Mouse (Mus musculus): ENCODE data around the gene Tbc1d2.
"Not testable (repeated sequence)": the region's sequence is repeated elsewhere in the genome, so short reads cannot be mapped to it uniquely, and the experiment has no call there.

Gene Tbc1d2

DNA sequence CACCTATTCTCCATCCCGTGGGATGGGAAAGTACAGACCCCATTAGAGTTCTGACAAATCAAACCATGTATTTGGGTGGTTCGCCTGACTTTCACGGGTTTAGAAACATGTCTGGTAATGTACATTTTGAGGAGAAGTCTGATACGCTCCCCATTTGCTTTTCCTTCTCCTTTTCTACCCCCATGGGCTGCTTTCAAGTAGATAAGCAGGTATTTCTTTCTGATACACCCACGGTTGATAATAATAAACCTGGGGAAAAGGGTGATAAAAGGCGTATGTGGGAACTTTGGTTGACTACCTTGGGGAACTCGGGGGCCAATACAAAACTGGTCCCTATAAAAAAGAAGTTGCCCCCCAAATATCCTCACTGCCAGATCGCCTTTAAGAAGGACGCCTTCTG is 68.0 kb downstream of the Tbc1d2 start:
- in situ Hi-C loops (cut with MboI, MseI) = not testable (repeated sequence)

DNA sequence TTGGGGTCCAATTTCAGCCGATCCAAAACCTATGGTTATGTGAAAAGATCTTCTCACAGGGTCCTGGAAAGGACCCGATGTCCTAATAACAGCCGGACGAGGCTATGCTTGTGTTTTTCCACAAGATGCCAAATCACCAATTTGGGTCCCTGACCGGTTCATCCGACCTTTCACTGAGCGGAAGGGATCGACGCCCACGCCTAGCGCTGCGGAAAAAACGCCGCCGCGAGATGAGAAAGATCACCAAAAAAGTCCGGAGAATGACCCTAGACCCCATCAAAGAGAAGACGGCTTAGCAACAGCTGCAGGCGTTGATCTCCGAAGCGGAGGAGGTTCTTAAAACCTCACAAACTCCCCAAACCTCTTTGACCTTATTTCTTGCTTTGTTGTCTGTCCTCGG is 68.4 kb downstream of the Tbc1d2 start:
- in situ Hi-C loops (cut with MboI, MseI) = not testable (repeated sequence)

DNA sequence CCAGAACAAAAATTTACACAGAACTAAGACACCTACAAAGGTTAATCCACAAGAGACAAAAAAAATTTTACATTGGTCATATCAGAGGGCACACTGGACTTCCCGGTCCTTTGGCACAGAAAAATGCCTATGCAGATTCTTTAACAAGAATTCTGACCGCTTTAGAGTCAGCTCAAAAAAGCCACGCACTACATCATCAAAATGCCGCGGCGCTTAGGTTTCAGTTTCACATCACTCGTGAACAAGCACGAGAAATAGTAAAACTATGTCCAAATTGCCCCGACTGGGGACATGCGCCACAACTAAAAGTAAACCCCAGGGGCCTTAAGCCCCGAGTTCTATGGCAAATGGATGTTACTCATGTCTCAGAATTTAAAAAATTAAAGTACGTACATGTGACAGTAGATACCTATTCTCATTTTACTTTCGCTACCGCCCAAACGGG is 69.2 kb downstream of the Tbc1d2 start:
- in situ Hi-C loops (cut with MboI, MseI) = not testable (repeated sequence)

DNA sequence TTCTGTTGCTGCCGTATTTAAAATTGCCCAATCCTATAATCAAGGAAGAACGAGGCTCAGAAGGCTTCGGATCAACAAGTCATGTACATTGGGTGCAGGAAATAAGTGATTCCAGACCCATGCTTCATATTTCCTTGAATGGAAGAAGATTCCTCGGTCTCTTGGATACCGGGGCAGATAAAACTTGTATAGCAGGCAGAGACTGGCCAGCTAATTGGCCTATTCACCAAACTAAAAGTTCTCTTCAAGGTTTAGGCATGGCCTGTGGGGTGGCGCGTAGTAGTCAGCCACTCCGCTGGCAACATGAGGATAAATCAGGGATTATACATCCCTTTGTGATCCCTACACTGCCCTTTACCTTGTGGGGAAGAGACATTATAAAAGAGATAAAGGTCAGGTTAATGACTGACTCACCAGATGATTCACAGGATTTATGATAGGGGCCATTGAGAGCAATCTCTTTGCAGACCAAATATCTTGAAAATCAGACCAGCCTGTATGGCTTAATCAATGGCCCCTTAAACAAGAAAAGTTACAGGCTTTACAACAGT is 71.1 kb downstream of the Tbc1d2 start:
- in situ Hi-C loops (cut with MboI, MseI) = not testable (repeated sequence)

DNA sequence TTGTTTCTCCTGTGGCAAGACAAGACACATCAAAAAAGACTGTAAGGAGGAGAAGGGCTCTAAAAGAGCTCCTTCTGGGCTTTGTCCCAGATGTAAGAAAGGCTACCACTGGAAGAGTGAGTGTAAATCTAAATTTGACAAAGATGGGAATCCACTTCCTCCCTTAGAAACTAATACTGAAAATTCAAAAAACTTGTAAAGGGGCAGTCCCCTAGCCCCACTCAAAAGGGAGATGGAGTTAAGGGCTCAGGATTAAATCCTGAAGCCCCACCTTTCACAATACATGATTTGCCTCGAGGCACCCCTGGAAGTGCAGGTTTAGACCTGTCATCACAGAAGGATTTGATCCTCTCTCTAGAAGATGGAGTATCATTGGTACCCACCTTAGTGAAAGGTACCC is 71.8 kb downstream of the Tbc1d2 start:
- in situ Hi-C loops (cut with MboI, MseI) = no loop called here

DNA sequence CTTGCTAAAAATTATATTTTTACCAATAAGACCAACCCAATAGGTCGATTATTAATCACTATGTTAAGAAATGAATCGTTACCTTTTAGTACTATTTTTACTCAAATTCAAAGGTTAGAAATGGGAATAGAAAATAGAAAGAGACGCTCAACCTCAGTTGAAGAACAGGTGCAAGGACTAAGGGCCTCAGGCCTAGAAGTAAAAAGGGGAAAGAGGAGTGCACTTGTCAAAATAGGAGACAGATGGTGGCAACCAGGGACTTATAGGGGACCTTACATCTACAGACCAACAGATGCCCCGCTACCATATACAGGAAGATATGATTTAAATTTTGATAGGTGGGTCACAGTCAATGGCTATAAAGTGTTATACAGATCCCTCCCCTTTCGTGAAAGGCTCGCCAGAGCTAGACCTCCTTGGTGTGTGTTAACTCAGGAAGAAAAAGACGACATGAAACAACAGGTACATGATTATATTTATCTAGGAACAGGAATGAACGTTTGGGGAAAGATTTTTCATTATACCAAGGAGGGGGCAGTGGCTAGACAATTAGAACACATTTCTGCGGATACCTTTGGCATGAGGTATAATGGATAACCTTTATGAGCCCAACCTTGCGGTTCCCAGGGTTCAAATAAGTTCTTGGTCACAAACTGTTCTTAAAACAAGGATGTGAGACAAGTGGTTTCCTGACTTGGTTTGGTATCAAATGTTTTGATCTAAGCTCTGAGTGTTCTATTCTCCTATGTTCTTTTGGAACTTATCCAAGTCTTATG is 74.3 kb downstream of the Tbc1d2 start:
- in situ Hi-C loops (cut with MboI, MseI) = not testable (repeated sequence)

DNA sequence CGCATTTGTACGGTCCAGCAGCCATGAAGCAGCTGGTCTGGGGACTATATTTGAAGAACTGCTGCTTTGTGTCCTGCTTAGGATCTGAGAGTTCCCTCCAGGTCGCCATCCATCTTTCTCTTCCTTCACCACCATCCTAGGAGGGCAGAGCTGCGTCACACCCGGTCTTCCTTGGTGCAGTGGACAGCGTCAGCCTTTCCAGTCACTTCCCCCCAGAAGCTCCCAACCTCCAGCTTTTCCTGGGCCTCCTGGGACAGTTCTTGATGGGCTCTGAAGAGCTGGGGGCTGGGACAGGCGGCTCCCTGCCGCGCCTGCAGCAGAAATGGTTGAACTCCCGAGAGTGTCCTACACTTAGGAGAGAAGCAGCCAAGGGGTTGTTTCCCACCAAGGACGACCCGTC is 75.2 kb downstream of the Tbc1d2 start:
- in situ Hi-C loops (cut with MboI, MseI) = no loop called here

DNA sequence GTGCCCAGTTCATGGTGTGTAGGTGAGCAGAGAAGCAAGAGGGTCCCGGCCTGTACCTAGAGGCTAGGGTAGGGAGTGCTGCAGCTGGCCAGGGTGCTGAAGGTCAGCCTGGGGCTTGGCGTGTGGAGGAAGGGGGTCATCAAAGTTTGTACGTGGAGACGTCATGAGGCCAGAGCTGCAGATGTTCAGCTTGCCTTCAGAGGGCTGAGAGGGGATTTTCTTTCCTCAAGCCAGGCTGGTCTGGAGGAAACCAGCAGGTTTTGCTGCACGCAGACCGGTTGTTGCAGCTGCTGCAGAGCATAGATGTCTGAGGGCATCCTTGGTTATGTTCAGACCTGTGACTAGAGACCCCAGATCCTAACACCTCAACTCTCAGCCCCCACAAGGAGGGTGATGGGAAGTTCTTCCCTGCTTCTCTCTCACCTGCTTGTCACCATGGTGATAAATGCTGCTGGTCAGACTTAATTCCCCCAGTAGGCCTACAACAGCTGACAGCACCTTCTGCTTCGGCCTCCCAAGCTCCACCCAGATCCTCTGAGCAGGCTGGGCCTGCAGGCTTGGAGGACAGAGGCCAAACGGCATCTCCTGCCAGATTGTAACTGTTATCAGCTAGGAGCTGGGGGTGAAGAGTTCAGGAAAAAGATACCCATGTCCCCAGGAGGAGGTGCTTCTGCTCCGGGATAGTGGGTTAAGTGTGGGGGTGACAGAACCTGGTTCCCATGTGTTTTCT is 75.8 kb downstream of the Tbc1d2 start:
- in situ Hi-C loops (cut with MboI, MseI) = no loop called here

DNA sequence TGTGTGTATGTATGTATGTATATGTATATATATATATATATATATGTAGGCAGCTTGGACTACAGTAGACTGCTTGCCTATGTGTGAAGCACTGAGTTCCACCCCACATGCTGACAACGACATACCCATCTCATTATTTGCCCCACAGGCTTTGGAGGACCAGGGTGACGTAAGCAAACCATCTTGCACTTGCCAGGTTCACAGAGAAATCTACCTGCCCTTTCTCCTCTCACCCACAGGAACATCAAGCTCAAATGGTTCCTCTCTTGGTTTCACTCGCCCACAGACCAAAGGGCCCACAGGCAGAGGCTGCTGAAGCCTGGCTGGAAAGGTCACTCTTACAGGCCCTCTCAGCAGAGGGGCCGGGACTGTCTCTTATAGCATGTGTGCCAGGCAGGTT is 77.4 kb downstream of the Tbc1d2 start:
- in situ Hi-C loops (cut with MboI, MseI) = no loop called here

DNA sequence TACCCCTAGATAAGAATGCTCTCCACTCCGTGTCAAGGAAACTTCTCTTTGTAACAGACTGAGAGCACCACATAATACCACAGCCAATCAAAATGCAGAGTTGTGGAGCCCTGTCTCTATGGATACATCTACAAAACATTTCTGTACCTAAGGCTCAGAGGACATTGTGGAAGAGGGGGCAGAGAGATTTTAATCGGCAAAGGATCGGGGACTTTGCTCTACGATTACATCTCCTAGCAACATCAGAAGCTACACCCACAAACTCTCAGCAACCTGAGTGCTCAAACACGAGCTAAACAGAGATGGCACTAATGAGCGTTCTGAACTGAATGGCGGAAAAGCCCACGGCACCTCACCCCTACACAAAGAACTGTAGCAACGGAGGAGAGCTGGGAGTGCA is 78.3 kb downstream of the Tbc1d2 start:
- in situ Hi-C loops (cut with MboI, MseI) = no loop called here

DNA sequence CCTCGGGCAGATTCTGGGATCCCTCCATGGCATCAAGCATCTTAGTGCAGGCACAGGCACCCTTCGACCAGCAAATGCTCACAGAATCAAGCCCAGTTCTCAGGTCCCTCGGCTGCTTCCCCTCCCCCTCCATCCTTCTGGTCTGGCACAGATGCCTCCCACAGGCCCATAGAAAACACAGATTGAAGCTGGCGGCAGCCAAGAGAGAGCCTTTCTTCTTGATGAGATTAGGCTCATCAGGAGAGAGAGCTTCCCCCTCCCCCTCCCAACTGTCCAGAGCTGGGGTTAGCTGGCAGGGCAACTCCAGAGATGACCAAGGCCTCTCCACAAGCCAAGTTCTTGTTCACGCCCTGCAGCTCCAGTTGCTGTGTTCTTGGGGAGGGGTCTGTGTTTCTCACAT is 80.3 kb downstream of the Tbc1d2 start:
- in situ Hi-C loops (cut with MboI, MseI) = loop anchor here (10.0 kb wide), 1 partner anchor 1465 kb away; the partner anchor contains the start of gene Tomm5

DNA sequence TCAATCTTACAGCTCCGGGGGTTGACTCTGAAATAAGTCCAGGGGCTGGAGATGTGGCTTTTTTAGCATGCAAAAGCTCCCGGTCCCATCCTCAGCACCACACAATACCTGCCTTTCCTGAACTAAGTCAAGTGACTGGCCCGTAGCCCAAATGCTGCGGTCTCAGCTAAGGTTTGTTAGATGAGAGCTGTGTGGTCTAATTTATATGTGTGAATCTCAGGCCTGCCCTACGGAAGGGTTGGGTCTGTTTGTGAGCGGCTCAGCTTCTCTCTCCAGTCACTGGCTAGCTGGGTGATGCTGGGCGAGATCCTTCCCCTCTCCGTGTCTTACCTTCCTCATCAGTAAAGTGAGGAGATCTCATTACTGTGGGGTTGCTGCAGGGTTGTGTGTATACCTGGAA is 81.8 kb downstream of the Tbc1d2 start:
- in situ Hi-C loops (cut with MboI, MseI) = loop anchor here (10.0 kb wide), 1 partner anchor 1463 kb away; the partner anchor contains the start of gene Tomm5

DNA sequence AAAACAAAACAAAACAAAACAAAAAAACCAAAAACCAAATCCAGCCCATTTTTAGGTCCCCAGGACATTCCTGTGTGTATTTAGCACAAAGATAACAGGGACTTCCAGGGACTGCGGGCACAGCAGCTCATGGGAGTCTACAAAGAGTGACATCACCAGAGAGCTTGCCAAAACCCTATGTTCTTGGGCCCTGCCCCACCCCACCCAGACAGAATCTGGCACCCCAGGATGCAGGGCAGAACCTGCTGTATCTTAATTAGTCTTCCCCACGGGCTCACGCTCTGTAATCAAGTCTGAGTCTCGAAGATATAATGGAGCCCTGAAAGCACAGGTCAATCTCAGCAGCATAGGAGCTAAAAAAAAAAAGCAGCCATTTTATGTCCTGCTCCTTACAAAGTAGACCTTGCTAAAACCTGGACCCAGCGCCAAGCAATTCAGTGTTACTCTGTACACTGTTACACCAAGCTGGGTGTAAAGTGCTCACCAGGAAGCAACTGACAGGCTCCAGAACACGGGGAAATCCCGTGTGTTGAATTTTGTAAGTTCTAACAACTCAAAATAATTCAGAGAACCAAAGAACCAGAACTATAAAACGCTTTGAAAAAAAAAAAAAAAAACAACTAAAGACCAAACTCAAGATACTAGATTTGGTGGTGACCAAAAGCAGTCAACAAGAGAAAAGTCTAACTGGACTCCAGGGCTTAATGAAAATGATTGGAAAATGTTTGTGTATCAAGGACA is 82.9 kb downstream of the Tbc1d2 start:
- in situ Hi-C loops (cut with MboI, MseI) = loop anchor here (10.0 kb wide), 1 partner anchor 1462 kb away; the partner anchor contains the start of gene Tomm5

DNA sequence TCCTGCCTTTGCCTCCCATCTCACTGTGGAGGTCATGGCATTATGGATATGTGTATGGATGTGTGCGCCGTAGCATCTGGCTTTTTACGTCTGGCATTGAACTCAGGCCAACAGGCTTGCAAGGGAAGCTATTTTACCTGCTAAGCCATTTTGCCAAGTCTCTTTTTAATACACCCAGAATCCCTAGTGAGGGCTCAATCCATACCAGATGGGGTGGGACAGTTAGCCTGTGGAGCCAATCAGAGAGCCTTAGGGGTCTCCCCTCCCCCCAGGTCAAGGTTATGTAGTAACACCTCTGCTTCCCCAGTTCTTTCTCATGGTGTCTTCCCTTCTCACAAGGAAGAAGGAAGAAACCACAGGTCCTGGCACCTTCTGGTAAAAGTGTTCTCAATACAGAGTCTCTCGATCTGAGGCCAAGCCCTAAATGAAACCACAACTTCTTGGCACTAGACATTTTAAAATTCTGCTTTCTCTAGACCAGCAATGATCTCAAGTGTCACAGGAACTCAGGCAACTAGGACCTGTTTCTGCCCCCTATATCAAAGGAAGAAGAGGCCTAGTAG is 84.5 kb downstream of the Tbc1d2 start:
- in situ Hi-C loops (cut with MboI, MseI) = loop anchor here (10.0 kb wide), 1 partner anchor 1461 kb away; the partner anchor contains the start of gene Tomm5

DNA sequence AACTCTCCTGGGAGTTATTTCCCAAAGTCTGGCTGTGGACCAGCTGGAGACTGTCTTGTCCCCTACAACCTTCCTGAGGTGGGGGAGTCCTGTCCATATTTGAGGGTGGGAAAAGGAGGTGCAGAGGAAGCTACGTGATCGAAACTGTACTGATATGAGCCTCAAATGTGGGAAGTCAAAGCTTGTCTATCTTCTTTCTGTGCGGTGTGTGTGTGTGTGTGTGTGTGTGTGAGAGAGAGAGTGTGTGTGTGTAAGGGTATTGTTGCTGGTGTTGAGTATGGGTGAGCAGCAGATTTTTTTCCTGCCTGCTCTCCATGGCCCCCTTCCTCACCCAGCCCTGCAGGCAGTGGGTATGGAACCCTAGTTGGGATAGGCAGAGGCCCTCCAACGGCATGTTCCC is 85.8 kb downstream of the Tbc1d2 start:
- in situ Hi-C loops (cut with MboI, MseI) = loop anchor here (10.0 kb wide), 1 partner anchor 1459 kb away; the partner anchor contains the start of gene Tomm5

DNA sequence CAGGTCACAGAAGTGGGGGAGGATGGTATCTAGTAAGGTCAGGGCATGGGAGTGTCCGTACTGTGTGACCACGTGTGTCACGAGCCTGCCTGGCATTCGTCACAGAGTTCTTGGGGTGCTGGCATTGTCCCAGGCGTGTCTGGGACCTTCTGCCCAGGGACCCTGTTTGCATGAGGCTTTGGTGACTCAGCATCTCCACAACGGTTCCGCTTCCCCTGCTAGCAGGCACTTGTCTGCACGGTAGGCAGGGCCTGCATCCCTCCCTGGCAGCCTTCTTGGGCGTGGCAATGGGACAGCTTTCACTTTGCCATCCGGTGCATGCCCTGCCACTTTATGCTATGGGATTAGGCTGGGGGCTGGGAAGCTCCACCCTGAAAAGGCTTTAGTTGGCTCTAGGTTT is 86.2 kb downstream of the Tbc1d2 start:
- in situ Hi-C loops (cut with MboI, MseI) = loop anchor here (10.0 kb wide), 1 partner anchor 1459 kb away; the partner anchor contains the start of gene Tomm5

DNA sequence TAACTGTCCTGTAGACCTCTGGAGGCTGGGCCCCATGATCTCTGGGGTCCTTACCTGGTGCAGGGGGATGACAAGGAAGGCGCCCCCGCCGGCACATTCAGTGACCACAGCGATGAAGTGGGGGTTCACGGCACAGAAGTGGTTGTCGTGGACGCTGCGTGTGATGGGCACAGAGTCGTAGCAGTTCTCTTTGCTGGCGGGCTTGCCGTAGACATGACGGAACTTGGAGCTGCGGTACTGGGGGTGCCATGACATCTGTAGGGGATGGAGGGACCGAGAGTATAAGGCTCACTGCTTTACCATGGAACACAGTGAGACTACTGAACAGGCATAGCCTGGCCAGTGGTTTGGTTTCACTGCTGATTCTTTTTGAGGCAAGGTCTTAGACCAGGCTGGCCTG is 87.2 kb downstream of the Tbc1d2 start:
- in situ Hi-C loops (cut with MboI, MseI) = loop anchor here (10.0 kb wide), 1 partner anchor 1458 kb away; the partner anchor contains the start of gene Tomm5

DNA sequence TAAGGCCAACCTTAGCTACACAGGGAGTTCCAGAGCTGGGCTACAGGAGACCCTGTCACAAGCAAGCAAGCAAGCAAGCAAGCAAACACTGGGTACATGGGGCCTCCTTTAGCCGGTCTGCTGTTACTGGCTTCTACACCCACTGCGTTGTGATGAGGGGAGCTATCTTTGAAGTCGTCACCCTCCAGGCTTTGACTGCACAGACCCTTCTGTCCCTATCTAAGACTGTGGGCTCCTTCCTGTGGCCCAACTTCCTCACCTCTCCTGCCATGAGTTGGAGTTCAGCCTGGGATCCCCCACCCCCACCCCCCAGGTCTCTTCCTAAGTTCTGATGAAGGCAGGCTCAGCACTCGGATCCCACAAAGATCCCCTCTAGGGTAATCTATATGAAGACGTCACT is 88.0 kb downstream of the Tbc1d2 start:
- in situ Hi-C loops (cut with MboI, MseI) = loop anchor here (10.0 kb wide), 1 partner anchor 1457 kb away; the partner anchor contains the start of gene Tomm5

DNA sequence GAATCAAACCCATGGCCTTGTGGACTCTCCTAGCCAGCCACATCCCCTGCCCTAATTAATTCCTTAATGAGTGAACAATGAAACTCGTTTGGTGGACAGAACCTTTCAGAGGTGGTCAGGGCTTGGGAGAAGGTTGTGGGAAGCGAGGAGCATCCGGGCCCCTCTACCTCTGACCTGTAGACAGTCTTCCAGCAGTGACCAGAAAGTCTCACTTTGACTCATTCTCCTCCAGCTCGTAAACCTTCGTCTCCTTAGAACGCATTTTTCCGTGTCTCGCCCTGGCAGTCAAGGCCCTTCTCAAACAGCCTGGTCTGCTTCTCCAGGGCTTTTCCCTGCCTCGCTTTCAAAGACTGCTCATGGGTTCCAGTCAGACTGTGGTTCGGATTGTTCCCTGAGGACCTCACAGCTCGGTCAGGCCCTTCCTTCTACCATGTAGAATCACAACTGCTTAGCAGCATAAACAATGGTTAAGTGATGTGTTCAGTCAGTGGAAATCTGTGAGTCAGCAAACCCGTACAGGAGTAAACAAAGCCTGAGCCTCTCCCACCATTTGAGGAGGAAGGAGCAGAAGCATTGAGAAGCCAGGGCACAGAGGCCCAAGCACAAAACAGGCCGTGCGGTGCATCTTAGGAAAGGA is 89.8 kb downstream of the Tbc1d2 start:
- in situ Hi-C loops (cut with MboI, MseI) = loop anchor here (10.0 kb wide), 1 partner anchor 1455 kb away; the partner anchor contains the start of gene Tomm5
